Mouse (Mus musculus) thymus, adult 18-20 months (tissue): ENCODE measurements around the gene Hist1h2bf.

ENCODE experiments used
- DNase-seq, 2 experiments: peaks; one replicate each; pipeline ENCODE4 v3.0.0; 2022; ENCODE audit warnings: mixed read lengths in 2 of 2

The Hist1h2bf gene

GRCm38 (mm10) chr13:23523976-23524375 is 50.0 kb downstream of the Hist1h2bf start:
- no peak for DNase-seq
